ENCODE assay signal across 9 mouse cellular contexts in genomic region chr4:138922131-138922459, GRCm38 (mm10). TPM values are rescaled to one million over a fixed set of nuclear protein-coding genes. Genes with fewer than 3 reads are reported as not detected.
DNase-seq lines count a peak whose midpoint lies in the region; ATAC-seq and TF ChIP-seq lines count a peak whose summit lies in the region.
"Had no signal": no experiment of that assay in that cellular context is flagged by ENCODE, and none has a peak within 500 bp of the region (broad histone marks: within the 10 kb centered on the region; RNA-seq: fewer than 3 reads in every experiment).

No protein-coding gene starts in this region.

- DNase-seq in 3T3-L1 (ENCODE audit: low read depth, low spot score) = peak; percentile 96
- DNase-seq in adrenal gland, postnatal 4 days (ENCODE audit: low spot score in 2 of 2) = peak; percentile 84 to 89
- DNase-seq in embryonic facial prominence, embryonic 14.5 days (ENCODE audit: low spot score) = peak; percentile 93
- DNase-seq in heart, adult 2 months = peak; percentile 91 to 97
- DNase-seq in kidney, adult 2 months = peak; percentile 97
- peak; percentile 98 for DNase-seq in limb, embryonic 11.5 days (ENCODE audit: low spot score)
- DNase-seq in midbrain, embryonic 14.5 days = peak; percentile 97
- peak; percentile 77 to 93 for DNase-seq in spleen, adult 18-20 months

- H3K27me3 ChIP-seq in embryonic facial prominence, embryonic 14.5 days (replicated peaks; ENCODE audit: control insufficient read depth, insufficient read depth, low read length) = no peaks in the 10 kb centered on the region
- H3K27me3 ChIP-seq in heart, adult 2 months (ENCODE audit: control insufficient read depth, insufficient read depth, low read length) = no peaks in the 10 kb centered on the region
- H3K27me3 ChIP-seq in kidney, adult 2 months (replicated peaks; ENCODE audit: control insufficient read depth, insufficient read depth, low read length) = no peaks in the 10 kb centered on the region
- H3K27me3 ChIP-seq in limb, embryonic 11.5 days (ENCODE audit: control insufficient read depth, insufficient read depth, low read length) = no peaks in the 10 kb centered on the region
- H3K27me3 ChIP-seq in midbrain, embryonic 14.5 days (ENCODE audit: control insufficient read depth, insufficient read depth, low read length) = no peaks in the 10 kb centered on the region

- no peaks in the 10 kb centered on the region for H3K4me1 ChIP-seq in embryonic facial prominence, embryonic 14.5 days (ENCODE audit: control insufficient read depth, insufficient read depth, low read length)
- H3K4me1 ChIP-seq in heart, adult 2 months (ENCODE audit: control insufficient read depth, insufficient read depth, low read length) = no peaks in the 10 kb centered on the region
- H3K4me1 ChIP-seq in kidney, adult 2 months (ENCODE audit: control insufficient read depth, insufficient read depth, low read length) = no peaks in the 10 kb centered on the region
- H3K4me1 ChIP-seq in limb, embryonic 11.5 days (ENCODE audit: control insufficient read depth, insufficient read depth, low read length) = no peaks in the 10 kb centered on the region
- H3K4me1 ChIP-seq in midbrain, embryonic 14.5 days (ENCODE audit: control insufficient read depth, insufficient read depth, low read length) = no peaks in the 10 kb centered on the region

- no peak overlapping the region for H3K27ac ChIP-seq in embryonic facial prominence, embryonic 14.5 days (replicated peaks; ENCODE audit: low read depth, low read length)
- H3K27ac ChIP-seq in heart, adult 2 months = no peak overlapping the region
- H3K27ac ChIP-seq in kidney, adult 2 months (ENCODE audit: insufficient read depth, low read depth, low read length) = no peak overlapping the region
- H3K27ac ChIP-seq in limb, embryonic 11.5 days (replicated peaks; ENCODE audit: low read depth, low read length) = no peak overlapping the region
- H3K27ac ChIP-seq in midbrain, embryonic 14.5 days (replicated peaks; ENCODE audit: low read depth, low read length) = no peak overlapping the region

- WGBS in embryonic facial prominence, embryonic 14.5 days = 1% methylated on average over 11 of the region's 11 CpGs
- 2% methylated on average over 11 of the region's 11 CpGs for WGBS in heart, adult 2 months
- under 1% methylated on average over 11 of the region's 11 CpGs for WGBS in kidney, adult 2 months
- 3% methylated on average over 11 of the region's 11 CpGs for WGBS in limb, embryonic 11.5 days
- 2% methylated on average over 11 of the region's 11 CpGs for whole genome bisulfite sequencing in midbrain, embryonic 14.5 days

- no peaks in the 10 kb centered on the region for H3K9me3 ChIP-seq in embryonic facial prominence, embryonic 14.5 days (ENCODE audit: control insufficient read depth, low read length)
- H3K9me3 ChIP-seq in limb, embryonic 11.5 days (ENCODE audit: control insufficient read depth, low read length) = no peaks in the 10 kb centered on the region
- H3K9me3 ChIP-seq in midbrain, embryonic 14.5 days (ENCODE audit: control insufficient read depth, low read length) = no peaks in the 10 kb centered on the region

- H3K9ac ChIP-seq in embryonic facial prominence, embryonic 14.5 days (ENCODE audit: low read depth, low read length) = no peak overlapping the region; the same call in 1 of the 2 replicates
- no peak overlapping the region for H3K9ac ChIP-seq in heart, adult 2 months (ENCODE audit: low read depth, low read length)
- H3K9ac ChIP-seq in limb, embryonic 11.5 days (ENCODE audit: low read length) = no peak overlapping the region
- H3K9ac ChIP-seq in midbrain, embryonic 14.5 days (replicated peaks; ENCODE audit: low read length) = no peak overlapping the region

- ATAC-seq in embryonic facial prominence, embryonic 14.5 days (ENCODE audit: low read depth) = peak; percentile 74
- ATAC-seq in limb, embryonic 11.5 days (ENCODE audit: insufficient number of reproducible peaks, low FRiP score, low TSS enrichment, low read depth) = no peak
- ATAC-seq in midbrain, embryonic 14.5 days (ENCODE audit: low FRiP score, low TSS enrichment) = peak; percentile 53; the same call in 1 of the 2 replicates
- ATAC-seq: Patski had no signal

- no peaks in the 10 kb centered on the region for H3K36me3 ChIP-seq in embryonic facial prominence, embryonic 14.5 days (ENCODE audit: control insufficient read depth, insufficient read depth, low read length)
- no peaks in the 10 kb centered on the region for H3K36me3 ChIP-seq in heart, adult 2 months (ENCODE audit: control insufficient read depth, insufficient read depth, low read length)
- no peaks in the 10 kb centered on the region for H3K36me3 ChIP-seq in kidney, adult 2 months (ENCODE audit: control insufficient read depth, insufficient read depth, low read length)
- H3K36me3 ChIP-seq in limb, embryonic 11.5 days (ENCODE audit: control insufficient read depth, insufficient read depth, low read length) = no peaks in the 10 kb centered on the region
- H3K36me3 ChIP-seq in midbrain, embryonic 14.5 days (ENCODE audit: control insufficient read depth, insufficient read depth, low read length) = no peaks in the 10 kb centered on the region

- peak; percentile 92; the same call in 1 of the 2 replicates for TF ChIP-seq EP300 in heart, adult 2 months (IDR thresholded peaks at IDR 0.05; ENCODE audit: insufficient read depth, low read depth, low read length)

- no peaks in the 10 kb centered on the region for H3K79me2 ChIP-seq in heart, adult 2 months (replicated peaks; ENCODE audit: control insufficient read depth, insufficient read depth, low read length)

- no peak for TF ChIP-seq CTCF in heart, adult 2 months (IDR thresholded peaks at IDR 0.05)
- peak; percentile 99 for TF ChIP-seq CTCF in kidney, adult 2 months (conservative IDR thresholded peaks at IDR 0.05; ENCODE audit: insufficient read depth, insufficient read length, low read depth, low read length)

- no peak for TF ChIP-seq POLR2A in heart, adult 2 months (IDR thresholded peaks at IDR 0.05; ENCODE audit: insufficient read depth, low read depth, low read length)
- TF ChIP-seq POLR2A in kidney, adult 2 months (IDR thresholded peaks at IDR 0.05; ENCODE audit: low read depth, low read length) = no peak

- peak overlapping the region; percentile 21 for H3K4me3 ChIP-seq in embryonic facial prominence, embryonic 14.5 days (ENCODE audit: low read depth, low read length)
- H3K4me3 ChIP-seq in heart, adult 2 months = no peak overlapping the region
- H3K4me3 ChIP-seq in kidney, adult 2 months (ENCODE audit: insufficient read depth, low read depth, low read length) = no peak overlapping the region
- peak overlapping the region; percentile 14; the same call in 1 of the 2 replicates for H3K4me3 ChIP-seq in limb, embryonic 11.5 days (ENCODE audit: low read depth, low read length)
- H3K4me3 ChIP-seq in midbrain, embryonic 14.5 days (replicated peaks; ENCODE audit: low read depth, low read length) = peak overlapping the region; percentile 19; the same call in 1 of the 2 replicates

- intact Hi-C loops in heart, adult 2 months (cut with DNase I) = loop anchor here (2.0 to 5.0 kb wide), 3 partner anchors 50 to 157 kb away; partner anchors contain the start of gene Tmco4

- H3K4me2 ChIP-seq in embryonic facial prominence, embryonic 14.5 days (ENCODE audit: low read depth, low read length) = peak overlapping the region; percentile 47
- peak overlapping the region; percentile 37 for H3K4me2 ChIP-seq in limb, embryonic 11.5 days (ENCODE audit: low read depth, severe bottlenecking)
- peak overlapping the region; percentile 53 for H3K4me2 ChIP-seq in midbrain, embryonic 14.5 days (ENCODE audit: low read length)

RNA-seq across cellular contexts. Expression of gene Otud3, which starts 8.3 kb away (rescaled TPM):
- 10 to 100 TPM in 1 of 2 experiments, 1 to 10 TPM in 1; 9.1 to 10.1 TPM for total RNA-seq in adrenal gland, postnatal 4 days (2021)
- polyA plus RNA-seq in embryonic facial prominence, embryonic 14.5 days (2014; fragmentation: Nextera tagmentation; extraction: Ambion mirVana) = 4.0 and 4.1 TPM in 2 replicates
- 10 to 100 TPM; 10.4 to 11.7 TPM for total RNA-seq in heart, adult 2 months (2021)
- polyA plus RNA-seq in heart, adult 2 months (2012; rRNA removed) = 6.1 and 8.8 TPM in 2 replicates
- 8.3 and 8.4 TPM in 2 replicates for polyA plus RNA-seq in kidney, adult 2 months (2012; rRNA removed)
- polyA plus RNA-seq in limb, embryonic 11.5 days (2014; fragmentation: Nextera tagmentation; extraction: Ambion mirVana) = 3.6 and 3.7 TPM in 2 replicates
- 1.7 and 2.8 TPM in 2 replicates for polyA plus RNA-seq in midbrain, embryonic 14.5 days (2014; fragmentation: Nextera tagmentation; extraction: Ambion mirVana)

RNA-seq across cellular contexts. Expression of gene Pla2g2e, which starts 44.4 kb away (rescaled TPM):
- total RNA-seq in adrenal gland, postnatal 4 days (2021) = 1 to 10 TPM; 1.3 to 1.5 TPM
- polyA plus RNA-seq in embryonic facial prominence, embryonic 14.5 days (2014; fragmentation: Nextera tagmentation; extraction: Ambion mirVana) = 0.28 and 0.38 TPM in 2 replicates
- total RNA-seq in heart, adult 2 months (2021) = 1 to 10 TPM in 1 of 2 experiments, under 1 TPM in 1; 0.73 to 1.6 TPM
- 0.43 TPM in 1 of 2 replicates, not detected in the other for polyA plus RNA-seq in heart, adult 2 months (2012; rRNA removed)
- 0.11 TPM in 1 of 2 replicates, not detected in the other for polyA plus RNA-seq in kidney, adult 2 months (2012; rRNA removed)
- polyA plus RNA-seq in limb, embryonic 11.5 days (2014; fragmentation: Nextera tagmentation; extraction: Ambion mirVana) = not detected in 2 replicates
- polyA plus RNA-seq in midbrain, embryonic 14.5 days (2014; fragmentation: Nextera tagmentation; extraction: Ambion mirVana) = not detected in 2 replicates
- polyA plus RNA-seq: Patski had no signal

RNA-seq across cellular contexts. Expression of gene Rnf186, which starts 44.8 kb away (rescaled TPM):
- 1 to 10 TPM in 1 of 2 experiments, not detected in 1; 1.2 TPM for total RNA-seq in adrenal gland, postnatal 4 days (2021)
- polyA plus RNA-seq in embryonic facial prominence, embryonic 14.5 days (2014; fragmentation: Nextera tagmentation; extraction: Ambion mirVana) = not detected in 2 replicates
- not detected for total RNA-seq in heart, adult 2 months (2021)
- polyA plus RNA-seq in heart, adult 2 months (2012; rRNA removed) = 2.0 TPM in 1 of 2 replicates, not detected in the other
- 126 and 171 TPM in 2 replicates for polyA plus RNA-seq in kidney, adult 2 months (2012; rRNA removed)
- not detected in 2 replicates for polyA plus RNA-seq in limb, embryonic 11.5 days (2014; fragmentation: Nextera tagmentation; extraction: Ambion mirVana)
- not detected in 2 replicates for polyA plus RNA-seq in midbrain, embryonic 14.5 days (2014; fragmentation: Nextera tagmentation; extraction: Ambion mirVana)
- polyA plus RNA-seq: Patski had no signal

RNA-seq across cellular contexts. Expression of gene Gm13030, which starts 48.3 kb away (rescaled TPM):
- total RNA-seq in adrenal gland, postnatal 4 days (2021) = not detected
- not detected in 2 replicates for polyA plus RNA-seq in embryonic facial prominence, embryonic 14.5 days (2014; fragmentation: Nextera tagmentation; extraction: Ambion mirVana)
- total RNA-seq in heart, adult 2 months (2021) = not detected
- polyA plus RNA-seq in heart, adult 2 months (2012; rRNA removed) = not detected in 2 replicates
- polyA plus RNA-seq in kidney, adult 2 months (2012; rRNA removed) = not detected in 2 replicates
- not detected in 2 replicates for polyA plus RNA-seq in limb, embryonic 11.5 days (2014; fragmentation: Nextera tagmentation; extraction: Ambion mirVana)
- polyA plus RNA-seq in midbrain, embryonic 14.5 days (2014; fragmentation: Nextera tagmentation; extraction: Ambion mirVana) = not detected in 2 replicates
- polyA plus RNA-seq: Patski had no signal

RNA-seq across cellular contexts. Expression of gene Tmco4, which starts 50.6 kb away (rescaled TPM):
- total RNA-seq in adrenal gland, postnatal 4 days (2021) = 10 to 100 TPM; 16.4 to 20.8 TPM
- 3.8 and 4.7 TPM in 2 replicates for polyA plus RNA-seq in embryonic facial prominence, embryonic 14.5 days (2014; fragmentation: Nextera tagmentation; extraction: Ambion mirVana)
- total RNA-seq in heart, adult 2 months (2021) = 10 to 100 TPM in 1 of 2 experiments, 1 to 10 TPM in 1; 9.2 to 11.7 TPM
- 8.4 and 12.2 TPM in 2 replicates for polyA plus RNA-seq in heart, adult 2 months (2012; rRNA removed)
- 19.6 and 22.4 TPM in 2 replicates for polyA plus RNA-seq in kidney, adult 2 months (2012; rRNA removed)
- 1.0 and 1.4 TPM in 2 replicates for polyA plus RNA-seq in limb, embryonic 11.5 days (2014; fragmentation: Nextera tagmentation; extraction: Ambion mirVana)
- 0.38 and 0.61 TPM in 2 replicates for polyA plus RNA-seq in midbrain, embryonic 14.5 days (2014; fragmentation: Nextera tagmentation; extraction: Ambion mirVana)

Comparison
In these comparisons a context has a peak if more than half of its experiments do, and no peak if none do; other contexts are left out.
1. H3K4me3 ChIP-seq: peak in embryonic facial prominence, embryonic 14.5 days (single experiment), limb, embryonic 11.5 days (single experiment) and midbrain, embryonic 14.5 days (single experiment); none in heart, adult 2 months (single experiment) and kidney, adult 2 months (single experiment).
2. RNA of gene Rnf186, which starts 44.8 kb away (polyA plus RNA-seq): 126 to 171 TPM in kidney, adult 2 months; 2.0 TPM in heart, adult 2 months, not detected in embryonic facial prominence, embryonic 14.5 days, not detected in limb, embryonic 11.5 days and not detected in midbrain, embryonic 14.5 days; every median in the first group is over 10 times any median in the second.
3. Peak in every context shown above with its lines, with median percentiles within 50 percentile points of each other: DNase-seq and H3K4me2 ChIP-seq.